Mouse (Mus musculus) A20 (cell line): ENCODE data around the gene Cc2d2a.
A peak's percentile ranks its signal among the peaks of the same experiment; 100 is the strongest.

Experiments
- DNase-seq: peaks from one replicate; pipeline ENCODE4 v3.0.0-alpha.2; 2011; ENCODE audit warnings: low read depth, low spot score

The Cc2d2a gene

GRCm38 (mm10) chr5:43728375-43729165 lies 66.4 kb downstream of the Cc2d2a start:
- DNase-seq, result no peak

- no peak for DNase-seq
These were observed 70.2 kb downstream of the Cc2d2a start for GRCm38 (mm10) chr5:43732381-43732780.

GRCm38 (mm10) chr5:43744187-43744586 lies 82.0 kb downstream of the Cc2d2a start:
- DNase-seq, result no peak

- no peak for DNase-seq
These were observed 83.0 kb downstream of the Cc2d2a start for GRCm38 (mm10) chr5:43745156-43745555.

- DNase-seq, result no peak
These were observed 85.9 kb downstream of the Cc2d2a start for GRCm38 (mm10) chr5:43748039-43748438.

- peak; percentile 31 for DNase-seq
These were observed 86.9 kb downstream of the Cc2d2a start for GRCm38 (mm10) chr5:43749092-43749491.

- no peak for DNase-seq
These were observed 108.6 kb downstream of the Cc2d2a start for GRCm38 (mm10) chr5:43770618-43771354.

- DNase-seq, result no peak
These were observed 109.4 kb downstream of the Cc2d2a start for GRCm38 (mm10) chr5:43771555-43771954.

GRCm38 (mm10) chr5:43776407-43776806 lies 114.3 kb downstream of the Cc2d2a start:
- DNase-seq, result no peak

- DNase-seq, result no peak
These were observed 114.8 kb downstream of the Cc2d2a start for GRCm38 (mm10) chr5:43776993-43777392.

GRCm38 (mm10) chr5:43778583-43778982 lies 116.4 kb downstream of the Cc2d2a start:
- no peak for DNase-seq

GRCm38 (mm10) chr5:43781423-43781976 lies 119.4 kb downstream of the Cc2d2a start:
- peak; percentile 63 for DNase-seq

- peak; percentile 89 for DNase-seq
These were observed 120.1 kb downstream of the Cc2d2a start for GRCm38 (mm10) chr5:43781977-43782930.

- DNase-seq, result no peak
These were observed 121.8 kb downstream of the Cc2d2a start for GRCm38 (mm10) chr5:43783996-43784395.

- DNase-seq, result no peak
These were observed 124.5 kb downstream of the Cc2d2a start for GRCm38 (mm10) chr5:43786607-43787006.

GRCm38 (mm10) chr5:43787976-43788752 lies 126.0 kb downstream of the Cc2d2a start:
- no peak for DNase-seq
